Mouse (Mus musculus) kidney, postnatal 10 days (tissue): Measurements from ENCODE around the gene Ski.
A peak's percentile ranks its signal among the peaks of the same experiment; 100 is the strongest.

Source experiments
- DNase-seq: peaks from one replicate; pipeline ENCODE4 v3.0.0; 2021; ENCODE audit warnings: mixed read lengths

Gene Ski

DNA sequence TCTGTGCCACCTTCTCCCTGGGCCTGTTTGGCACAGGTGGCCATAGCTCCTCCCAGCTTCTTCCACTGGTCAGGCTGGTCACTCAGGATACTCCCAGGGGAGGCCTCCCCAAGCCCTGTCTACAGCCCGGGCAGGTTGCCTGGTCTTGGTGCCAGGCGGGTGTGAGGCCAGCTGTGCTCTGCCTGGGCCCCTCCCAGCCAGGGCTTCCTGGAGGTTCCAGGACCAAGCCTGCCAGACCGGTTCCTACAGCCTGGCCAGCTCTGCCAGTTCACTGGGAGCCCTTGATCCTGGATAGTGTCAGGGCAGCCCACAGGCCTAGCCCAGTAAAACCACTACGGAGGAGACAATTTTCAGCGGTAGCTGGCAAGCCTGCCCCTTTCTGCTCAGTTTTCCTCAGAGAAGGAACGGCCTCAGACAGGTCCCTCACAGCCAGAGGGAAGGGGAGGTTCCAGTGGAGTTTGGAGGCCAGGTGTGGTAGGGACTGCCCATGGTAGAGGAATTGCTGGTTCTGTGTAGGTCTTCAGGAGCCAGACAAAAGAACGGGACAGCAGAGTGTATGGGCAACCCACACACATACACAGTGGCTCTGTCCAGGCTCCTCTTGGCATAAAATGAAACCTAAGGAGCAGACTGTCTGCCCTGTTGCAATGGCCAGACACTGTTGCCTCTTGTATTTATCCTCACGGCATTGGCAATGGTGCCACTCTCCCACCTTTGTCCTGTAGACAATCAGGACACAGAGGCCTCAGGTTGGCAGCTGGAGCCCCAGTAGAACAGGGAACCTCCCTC lies 73.3 kb downstream of the Ski start:
- peak; percentile 88 for DNase-seq

DNA sequence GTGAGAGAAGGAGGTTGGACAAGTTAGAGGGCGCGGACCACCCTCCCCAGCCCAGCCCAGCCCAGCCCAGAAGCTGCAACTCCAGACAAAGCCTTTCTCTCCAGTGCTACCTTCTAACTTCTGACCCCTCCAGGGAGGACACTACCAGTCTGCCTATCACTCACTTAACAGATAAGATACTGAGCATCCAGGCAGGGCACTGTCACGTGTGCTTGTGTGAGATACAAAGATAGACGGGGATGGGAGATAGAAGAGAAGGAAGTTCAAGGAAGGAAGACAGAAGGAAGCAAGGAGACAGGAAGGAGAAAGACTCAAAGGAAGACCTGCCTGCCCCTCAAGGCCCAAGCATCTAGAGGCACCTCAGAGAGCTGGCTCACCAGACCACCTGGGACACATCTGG lies 73.9 kb downstream of the Ski start:
- DNase-seq, result no peak

DNA sequence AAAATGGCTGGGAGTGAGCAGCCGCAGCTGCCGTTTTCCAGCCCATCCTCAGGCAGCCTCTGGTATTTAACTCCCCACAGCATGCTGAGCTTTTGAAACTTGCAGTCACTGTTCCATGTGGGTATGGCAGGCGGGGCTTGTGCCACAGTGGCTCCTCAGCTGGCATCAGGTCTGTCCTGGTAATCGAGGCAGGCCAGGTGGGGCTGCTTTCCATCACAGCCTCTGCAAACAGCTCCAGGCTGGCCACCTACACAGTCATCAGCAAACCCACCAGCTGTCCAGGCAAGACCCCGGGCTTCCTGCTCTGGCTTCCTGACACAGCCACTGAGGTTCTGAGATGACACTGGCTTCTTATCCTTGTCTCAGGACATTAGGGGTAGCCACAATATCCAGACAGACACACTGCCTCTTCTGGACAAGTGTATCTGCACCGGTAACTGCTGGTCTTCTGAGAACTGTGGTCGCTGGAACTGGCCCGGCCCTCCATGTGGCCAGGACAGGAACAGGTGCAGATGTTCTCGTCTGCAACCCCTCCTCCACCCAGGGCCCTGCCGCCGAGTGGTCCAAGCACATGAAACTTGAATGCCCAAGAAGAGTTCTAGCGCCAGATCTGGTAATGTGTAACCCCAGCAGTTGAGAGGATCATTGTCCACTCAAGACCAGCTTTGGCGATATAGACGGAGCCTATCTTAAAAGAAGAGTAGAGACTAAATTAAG lies 76.1 kb downstream of the Ski start:
- DNase-seq, result no peak

DNA sequence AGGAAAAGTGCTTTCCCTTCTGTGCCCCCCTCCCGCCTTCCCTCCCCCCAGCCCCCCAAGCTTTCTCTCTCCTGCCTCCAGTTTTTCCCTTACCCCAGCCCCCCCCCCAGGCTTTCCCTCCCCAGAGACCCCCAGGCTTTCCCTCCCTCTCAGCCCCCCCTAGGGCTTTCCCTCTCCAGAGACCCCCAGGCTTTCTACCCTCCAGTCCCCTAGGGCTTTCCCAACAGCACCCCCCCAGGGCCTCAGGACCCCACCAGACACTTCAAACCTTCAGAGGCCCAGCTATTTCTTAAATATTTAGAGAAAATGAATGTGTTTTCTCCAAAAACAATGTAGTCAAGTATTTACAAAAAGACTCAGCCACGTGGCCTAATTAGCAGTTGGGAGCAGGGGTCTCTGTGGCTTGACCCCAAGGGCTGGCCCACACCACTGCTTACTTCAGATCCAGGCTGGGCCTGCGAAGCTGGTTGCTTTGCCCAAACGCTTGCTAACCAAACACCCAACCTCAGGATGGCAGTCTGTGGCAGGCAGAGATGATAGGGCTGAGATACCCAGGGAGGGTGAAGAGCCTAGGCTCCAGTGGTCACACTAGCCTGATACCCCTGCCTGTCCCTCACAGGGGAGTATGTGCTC lies 77.7 kb downstream of the Ski start:
- DNase-seq, result no peak

DNA sequence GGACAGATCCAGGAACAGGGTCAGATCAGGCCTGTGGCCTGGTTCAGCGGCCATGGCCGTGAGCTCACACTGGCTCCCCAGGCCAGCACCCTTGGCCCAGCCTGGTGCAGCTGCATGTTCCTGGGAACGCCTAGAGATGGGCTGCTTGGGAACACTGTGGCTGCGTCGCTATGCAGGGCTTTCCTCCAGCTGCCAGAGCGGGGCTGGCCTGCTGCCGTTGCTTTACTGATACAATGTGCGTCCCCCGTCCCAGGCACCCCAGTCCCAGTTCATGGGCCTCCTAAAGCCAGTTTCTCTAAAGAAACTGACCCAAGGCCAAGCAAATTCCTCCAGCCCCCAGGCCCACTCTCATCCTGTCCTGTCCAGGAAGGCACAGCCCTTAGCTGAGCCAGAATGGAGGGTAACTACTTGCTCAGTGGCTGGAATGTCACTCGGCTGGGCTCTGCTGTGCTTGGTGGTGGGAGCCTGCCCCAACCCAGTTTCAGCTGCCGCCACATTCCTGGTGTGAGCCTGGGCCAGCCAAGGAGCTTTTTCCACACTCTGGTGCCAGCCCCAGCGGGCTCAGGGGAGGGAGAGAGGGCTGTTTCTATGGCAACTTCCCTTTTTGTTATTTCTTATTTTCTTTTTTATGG lies 78.4 kb downstream of the Ski start:
- DNase-seq, result peak; percentile 81

DNA sequence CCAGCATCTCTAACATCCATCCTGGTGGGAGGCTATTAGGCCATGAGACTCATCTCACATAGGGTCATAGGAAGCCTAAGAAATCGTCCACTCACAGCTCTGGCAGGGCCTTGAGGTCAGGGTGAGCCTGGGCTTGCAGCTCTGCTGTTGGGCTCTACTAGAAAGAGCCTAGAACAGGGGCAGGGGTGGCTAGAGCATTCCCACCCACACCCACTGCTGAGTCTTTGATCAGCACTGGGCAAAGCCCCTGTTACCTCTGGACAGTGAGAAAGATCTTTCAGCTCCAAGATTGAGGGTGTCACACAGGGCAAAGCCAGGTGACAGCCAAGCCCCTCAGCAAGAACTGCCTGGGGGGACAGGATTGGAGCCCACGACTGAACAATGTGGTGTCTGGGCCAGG lies 79.0 kb downstream of the Ski start:
- no peak for DNase-seq

DNA sequence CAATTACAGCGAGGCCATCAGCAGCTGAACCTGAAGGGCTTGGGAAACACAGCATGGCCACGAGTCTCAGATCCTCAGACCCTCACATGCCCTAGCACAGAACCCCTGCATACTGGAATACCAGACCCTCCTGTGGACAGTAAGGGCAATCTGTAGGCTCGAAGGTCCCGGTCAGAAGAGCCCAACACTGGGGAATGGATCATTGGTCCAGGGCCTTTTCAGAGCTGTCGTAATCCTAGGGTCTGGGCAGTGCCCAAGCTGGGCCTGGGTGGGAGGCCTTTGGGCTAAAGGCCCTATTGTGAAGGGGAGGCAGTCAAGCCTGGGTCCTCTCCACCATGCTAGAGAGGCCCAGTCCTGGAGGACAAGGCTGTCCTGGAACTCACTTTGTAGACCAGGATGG lies 79.6 kb downstream of the Ski start:
- no peak for DNase-seq

DNA sequence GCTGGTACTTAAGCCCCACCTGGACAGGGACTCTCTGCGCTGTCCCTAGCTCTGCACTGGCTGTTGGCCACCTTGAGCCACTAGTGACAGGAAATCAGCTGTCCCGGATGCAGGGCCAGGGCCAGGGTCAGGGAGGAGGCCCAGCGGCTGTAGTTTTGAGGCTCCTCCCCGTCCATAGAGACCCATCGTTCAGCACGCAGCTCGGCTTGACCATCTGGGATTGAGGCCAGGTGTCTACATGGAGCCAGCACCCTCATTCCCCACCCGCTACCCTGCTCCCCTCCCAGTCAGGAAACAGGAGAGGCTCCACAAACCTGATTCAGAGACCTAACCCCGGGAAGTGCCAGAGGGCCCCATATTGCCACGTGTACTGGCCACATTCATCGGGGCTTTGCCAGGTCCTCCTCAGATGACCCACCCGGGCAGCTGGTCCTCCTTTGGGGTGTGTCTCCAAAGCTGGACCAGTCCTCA lies 81.6 kb downstream of the Ski start:
- peak; percentile 80 for DNase-seq

DNA sequence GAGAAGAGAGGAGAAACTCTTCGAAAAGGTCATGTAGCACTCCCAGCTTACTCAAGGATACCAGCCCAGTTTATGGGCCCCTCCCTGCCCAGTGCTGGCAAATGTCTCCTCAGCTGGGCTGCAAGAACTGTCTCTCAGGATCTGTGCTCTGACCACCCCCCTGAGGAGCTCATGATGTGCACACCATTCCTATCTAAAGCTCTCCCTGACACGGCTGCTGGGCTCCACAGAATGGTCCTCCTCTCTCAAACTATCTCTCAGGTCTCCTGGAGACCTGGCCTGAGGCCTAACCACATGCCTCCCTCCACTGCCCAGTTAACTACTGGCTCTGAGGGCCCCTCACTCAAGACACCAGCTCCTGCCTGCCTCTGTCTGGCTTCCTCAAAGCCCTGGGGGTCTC lies 82.2 kb downstream of the Ski start:
- no peak for DNase-seq

DNA sequence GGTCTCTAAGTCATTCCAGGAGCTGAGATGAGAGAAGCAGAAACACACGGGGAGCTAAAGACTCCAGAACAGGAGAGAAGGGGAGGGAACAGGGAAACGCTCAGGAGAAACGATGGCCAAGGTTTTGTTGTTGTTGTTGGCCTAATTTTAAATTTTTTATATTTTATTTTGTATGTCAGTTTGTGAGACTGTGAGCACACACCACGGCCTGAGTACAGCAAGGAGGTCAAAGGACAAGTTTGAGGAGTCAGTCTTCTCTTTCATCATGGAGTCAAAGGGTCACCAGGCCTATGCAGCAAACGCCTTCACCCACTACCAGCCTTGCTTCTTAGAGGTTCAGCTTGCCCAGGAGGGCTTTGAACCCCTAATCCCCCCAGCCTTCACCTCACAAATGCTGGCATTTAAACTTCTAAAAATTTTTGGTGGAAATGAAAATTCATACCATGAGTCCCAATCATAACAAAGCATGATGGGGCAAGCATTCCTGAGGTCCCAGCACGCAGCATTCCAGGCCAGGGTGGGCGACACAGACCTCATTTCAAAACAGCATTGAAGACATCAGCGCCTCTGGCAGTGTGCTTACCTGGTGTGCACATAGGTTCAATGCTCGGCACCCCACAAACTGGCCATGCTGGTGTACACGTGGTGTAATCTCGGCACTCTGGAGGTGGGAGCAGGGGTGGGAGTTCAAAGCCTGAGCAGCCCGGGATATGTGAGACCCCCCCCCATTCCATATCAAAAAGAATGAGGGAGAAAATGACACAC lies 82.9 kb downstream of the Ski start:
- DNase-seq, result no peak

DNA sequence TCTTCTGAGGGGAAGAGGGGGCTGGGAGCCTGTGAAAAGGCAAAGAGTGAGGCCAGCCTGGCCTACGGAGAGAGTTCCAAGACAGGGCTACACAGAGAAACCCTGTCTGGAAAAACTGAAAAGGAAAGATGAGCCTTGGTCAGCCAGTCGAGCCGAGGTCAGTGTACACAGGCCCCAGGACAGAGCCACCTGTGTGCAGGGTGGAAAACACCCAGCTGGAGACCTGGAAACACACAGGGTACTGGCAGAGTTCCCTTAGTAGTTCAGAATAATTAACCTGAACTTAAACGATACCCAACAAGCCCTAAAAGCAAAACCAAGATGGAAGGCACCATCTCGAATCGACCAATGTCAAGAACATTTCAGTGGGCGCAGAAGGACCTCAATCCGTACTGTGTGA lies 83.9 kb downstream of the Ski start:
- no peak for DNase-seq

DNA sequence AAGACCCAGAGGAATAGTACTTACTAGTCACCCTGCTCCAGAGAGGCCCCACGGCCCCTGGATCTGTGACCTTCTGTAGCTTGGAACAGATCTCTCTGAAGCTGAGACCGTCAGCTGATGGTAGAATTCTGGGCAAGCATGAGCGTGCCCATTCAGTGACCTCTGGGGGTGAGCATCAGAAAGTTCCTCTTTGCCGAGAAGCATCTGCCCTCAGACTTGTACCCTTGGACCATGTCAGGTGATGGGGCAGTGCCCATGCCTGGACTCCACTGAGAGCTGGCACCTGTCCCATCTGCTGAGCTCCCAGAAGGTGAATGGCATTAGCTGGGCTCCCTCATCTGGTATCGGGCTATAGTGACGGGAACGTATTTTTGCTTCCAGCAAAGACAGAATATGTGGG lies 84.5 kb downstream of the Ski start:
- peak; percentile 86 for DNase-seq

DNA sequence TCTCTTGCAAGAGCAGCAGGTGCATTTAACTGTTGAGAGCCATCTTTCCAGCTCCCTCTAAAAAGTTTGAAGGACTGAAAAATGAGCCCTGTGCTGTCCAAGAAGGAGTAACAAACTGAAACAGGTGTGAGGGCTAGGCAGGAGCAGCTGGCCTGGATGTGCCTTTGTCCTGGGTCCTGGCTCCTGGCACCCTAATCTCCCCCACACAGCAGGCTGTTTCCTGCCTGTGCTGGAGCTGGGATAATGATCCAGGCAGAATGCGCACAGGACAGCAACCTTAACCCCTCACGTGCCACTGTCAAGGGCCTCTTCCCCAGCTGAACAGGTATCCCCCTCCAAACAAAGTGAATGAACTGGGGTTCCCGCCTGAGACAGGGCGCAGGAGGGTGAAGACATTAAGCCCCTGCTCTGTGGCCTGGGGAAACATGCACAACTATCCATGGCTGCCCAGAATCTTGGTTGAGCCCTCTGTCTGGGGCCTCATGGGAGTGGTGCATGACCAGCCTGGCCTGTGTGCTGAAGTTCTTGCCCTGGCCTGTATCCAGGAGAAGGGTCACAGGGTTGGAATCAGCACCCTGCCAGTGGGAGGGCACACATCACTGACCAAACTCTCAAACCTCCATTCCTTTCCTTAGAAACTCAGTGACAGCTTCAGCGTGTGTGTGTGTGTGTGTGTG lies 86.3 kb downstream of the Ski start:
- peak; percentile 81 for DNase-seq

DNA sequence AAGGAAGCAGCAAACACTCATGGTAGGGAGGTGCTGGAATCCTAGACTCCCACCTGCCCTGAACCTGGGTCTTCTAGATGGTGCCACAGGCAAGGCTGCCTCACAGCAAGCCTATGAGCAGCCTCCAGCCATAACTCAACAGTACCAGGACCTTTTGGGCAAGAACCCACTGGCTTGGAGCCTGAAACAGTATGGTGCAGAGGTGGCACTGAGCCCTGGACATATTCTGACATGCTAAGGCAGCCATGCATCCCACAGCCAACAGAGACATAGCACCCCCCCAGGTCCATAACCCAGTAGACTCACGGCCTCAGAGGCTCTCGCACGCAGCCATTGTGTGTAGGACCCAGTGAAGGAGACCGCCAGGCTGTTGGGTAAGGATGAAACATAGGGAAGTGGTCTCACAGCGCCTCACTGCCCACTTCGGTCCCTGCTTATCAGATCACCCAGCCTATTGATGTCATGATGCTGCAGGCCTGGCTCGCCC lies 87.7 kb downstream of the Ski start:
- no peak for DNase-seq

DNA sequence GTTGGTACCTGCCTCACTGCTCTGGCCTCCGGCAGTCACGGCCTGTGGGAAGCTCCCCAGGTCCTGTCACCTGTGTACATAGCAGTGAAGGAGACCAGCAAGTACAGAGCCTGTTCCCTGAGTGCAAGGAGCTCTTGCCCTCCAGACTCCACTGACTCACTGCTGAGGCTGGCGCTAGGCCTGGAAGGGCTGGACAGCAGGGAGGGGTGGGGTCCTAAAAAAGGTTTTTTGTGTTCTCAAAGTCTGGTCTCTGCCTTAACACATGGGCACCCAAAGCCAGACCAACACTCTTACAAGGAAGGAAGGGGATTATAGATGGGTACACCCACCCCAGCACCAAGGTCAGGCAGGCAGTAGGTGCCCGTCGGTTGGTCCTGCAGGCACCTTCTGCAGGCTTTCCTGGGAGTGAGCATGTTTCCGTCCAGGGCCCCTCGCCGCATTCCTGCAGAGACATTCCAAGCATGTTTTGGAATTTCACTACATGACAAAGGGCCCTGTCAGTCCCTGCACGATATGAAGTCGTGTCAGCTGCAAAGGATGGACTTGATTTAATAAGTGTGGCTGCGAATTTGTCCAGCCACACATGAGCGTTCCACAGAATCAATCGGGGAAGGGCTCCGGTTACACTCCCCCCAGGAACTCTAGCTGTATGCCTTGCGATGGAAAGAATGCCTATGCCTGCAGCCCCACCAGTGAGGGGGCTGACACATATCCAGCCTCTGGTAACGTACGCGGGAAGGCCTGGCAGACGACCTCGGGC lies 88.6 kb downstream of the Ski start:
- DNase-seq, result peak; percentile 58

DNA sequence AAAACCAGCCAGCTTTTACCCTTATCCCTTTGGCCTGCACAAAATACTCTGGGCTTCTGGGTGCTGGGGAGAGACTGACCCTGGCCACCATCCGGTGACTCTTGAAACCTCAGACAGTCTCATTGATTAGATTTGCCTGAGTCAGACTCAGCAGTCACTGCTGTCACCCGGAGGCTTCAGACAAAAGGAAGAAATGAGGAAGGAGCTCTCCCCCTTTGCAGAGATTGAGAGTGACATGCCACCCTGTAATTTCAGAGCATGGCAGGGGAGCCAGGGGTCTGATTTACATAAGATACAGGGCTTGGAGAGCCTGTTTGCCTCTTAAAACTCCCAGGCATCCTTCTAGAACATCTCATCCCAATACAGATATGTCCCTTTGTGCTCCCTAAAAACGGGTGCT lies 89.2 kb downstream of the Ski start:
- no peak for DNase-seq

DNA sequence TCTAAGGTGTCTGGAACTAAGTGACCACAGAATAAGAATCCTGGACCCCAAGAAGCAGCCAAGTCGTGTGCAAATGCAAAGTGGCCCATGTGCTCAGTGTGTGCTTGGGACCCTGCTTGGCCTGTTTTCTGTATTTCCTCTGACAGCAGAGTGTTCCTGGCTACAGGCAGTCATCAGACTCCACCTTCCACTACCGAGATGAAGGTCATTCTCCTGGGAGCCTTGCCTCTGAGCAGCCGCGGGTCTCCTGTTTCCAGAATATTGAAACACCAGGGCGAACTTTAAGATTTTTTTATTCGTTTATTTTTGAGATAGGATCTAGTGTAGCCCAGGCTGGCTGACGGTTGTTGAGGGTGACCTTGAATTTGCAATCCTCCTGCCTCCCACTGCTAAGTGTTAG lies 91.8 kb downstream of the Ski start:
- DNase-seq, result no peak

DNA sequence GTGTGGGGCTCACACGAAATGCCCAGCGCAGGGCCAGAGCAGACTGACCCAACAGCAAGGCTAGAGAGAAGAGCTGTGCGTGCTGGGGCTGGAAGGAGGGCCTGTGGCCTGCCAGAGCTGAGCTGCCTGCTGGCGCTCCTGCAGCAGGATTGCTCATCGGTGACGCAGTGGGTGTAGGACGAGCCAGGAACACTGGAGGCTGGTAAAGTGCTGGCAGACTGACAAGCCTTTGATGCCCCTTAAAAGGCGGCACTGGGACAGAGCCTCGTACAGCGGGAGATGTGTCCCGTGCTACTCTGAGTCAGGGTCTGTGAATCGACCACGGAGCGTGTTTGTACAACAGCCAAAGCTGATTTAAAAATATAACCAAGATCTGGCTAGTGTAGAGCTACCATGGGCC lies 92.4 kb downstream of the Ski start:
- DNase-seq, result peak; percentile 57

DNA sequence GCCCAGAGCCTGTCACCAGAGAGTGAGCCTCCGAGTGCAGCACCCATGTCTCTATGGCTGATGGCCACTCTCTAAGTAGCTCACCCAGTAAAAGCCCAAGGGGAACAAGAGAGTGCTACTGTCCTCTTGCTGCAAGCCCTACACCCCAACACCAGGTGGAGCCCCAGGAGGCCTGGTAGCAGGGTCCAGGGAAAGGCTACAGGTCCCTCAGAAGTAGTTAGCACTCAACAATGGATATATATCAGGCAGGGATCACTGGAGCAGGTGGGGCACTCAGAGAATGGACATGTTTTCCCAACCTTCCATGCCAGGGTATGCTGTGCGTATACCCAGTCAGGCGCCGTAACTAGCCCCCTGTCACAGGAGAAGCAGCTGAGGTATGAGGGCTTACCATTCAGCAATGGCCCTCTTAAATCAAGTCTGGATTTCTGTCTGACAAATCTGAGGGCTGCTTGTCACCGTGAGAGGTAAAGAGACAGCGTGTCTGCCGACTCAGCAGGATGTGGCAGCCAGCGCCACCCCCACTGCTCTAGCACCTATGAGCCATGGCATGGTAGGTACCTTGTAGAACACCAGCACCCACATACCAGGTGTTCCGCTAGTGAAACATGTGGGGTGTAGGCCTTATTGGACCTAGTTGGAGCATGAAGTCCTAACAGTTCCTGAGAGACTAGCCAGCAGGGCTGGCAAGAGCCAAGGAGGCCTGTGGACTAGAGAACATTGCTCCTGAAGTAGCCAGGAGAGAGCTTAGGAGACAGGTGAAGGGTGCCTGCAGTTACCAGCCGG lies 93.1 kb downstream of the Ski start:
- peak; percentile 66 for DNase-seq

DNA sequence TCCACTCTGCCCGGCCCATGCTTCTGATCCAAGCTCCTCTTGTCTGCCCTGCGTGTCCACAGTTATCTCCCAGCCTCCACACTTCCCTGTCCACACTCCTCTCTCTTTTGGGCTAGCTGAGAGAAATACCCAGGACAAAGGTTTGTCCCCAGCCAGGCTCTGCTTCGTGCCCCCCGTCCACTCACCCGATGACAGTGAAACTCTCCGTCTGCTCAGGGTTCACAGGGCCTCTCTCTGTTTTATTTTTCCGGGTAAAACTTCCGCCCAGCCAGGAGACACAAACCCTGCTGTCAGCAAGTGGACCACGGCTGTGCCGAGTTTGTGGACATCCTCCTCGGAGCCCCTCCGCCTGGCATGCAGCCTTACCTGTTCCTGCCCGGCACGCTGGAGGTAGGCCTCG lies 94.0 kb downstream of the Ski start:
- DNase-seq, result no peak
